Mouse (Mus musculus) cerebellum, adult 11 months (tissue): ENCODE data around the gene Cd209g.
A peak's percentile ranks its signal among the peaks of the same experiment; 100 is the strongest.
"Not testable (repeated sequence)": the region's sequence is repeated elsewhere in the genome, so short reads cannot be mapped to it uniquely, and the experiment has no call there.

ENCODE experiments used
- DNase-seq: peaks from one replicate; pipeline ENCODE4 v3.0.0; 2022

Gene Cd209g

DNA sequence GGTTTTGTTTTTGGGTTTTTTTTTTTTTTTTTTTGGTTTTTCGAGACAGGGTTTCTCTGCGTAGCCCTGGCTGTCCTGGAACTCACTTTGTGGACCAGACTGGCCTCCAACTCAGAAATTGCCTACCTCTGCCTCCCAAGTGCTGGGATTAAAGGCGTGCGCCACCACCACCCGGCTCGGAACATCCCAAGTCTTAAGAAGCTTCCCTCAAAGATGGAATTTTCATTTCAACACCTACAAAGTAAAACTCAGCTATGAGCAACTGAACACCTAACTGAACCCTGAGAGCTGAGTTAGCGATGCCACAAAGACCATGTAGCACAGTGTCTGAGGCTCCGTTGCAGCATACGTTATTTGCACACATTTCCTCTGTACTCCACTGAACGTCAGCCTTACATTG, at the start of gene Cd209g:
Cd209g (plus strand) TSS at position 301 of the 400 bp plus-strand sequence.
- DNase-seq = no peak

DNA sequence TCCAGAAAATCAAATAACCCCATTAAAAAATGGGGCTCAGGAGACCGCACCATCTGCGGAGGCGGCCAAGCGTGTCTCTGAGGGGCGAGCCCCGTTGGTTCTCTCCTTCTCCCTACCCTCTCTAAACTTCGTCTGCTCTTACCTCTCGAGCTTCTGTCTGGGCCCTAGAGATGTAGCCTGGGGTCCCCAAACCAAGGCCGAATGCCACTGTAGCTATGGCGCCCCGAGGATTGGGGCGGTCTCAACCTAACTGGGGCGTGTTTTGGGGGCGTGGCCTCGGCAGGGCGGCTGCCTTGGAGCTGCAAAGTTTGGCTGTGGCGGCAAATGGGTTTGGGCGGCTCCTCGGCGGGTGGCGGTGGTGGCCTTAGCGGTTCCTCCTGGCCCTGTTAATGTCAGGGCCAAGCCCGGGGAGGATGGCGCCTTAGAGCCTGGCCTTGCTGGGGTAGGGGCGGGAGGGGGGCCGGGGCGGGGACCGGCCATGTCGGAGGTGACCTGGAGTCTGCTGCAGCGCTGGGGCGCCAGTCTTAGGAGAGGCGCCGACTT, 46.6 kb upstream of the Cd209g start:
- not testable (repeated sequence) for DNase-seq

DNA sequence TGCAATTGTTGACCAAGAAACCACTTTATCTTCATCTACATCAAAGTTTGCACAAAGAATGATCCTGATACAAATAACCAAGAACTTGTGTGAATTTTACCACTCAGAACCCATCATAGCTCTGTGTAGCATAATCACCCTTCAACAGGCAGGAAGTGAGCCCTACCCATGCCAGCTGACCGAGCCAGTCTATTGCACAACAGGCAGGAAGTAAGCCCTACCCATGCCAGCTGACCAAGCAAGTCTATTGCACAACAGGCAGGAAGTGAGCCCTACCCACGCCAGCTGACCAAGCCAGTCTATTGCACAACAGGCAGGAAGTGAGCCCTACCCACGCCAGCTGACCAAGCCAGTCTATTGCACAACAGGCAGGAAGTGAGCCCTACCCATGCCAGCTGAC, 45.4 kb upstream of the Cd209g start:
- not testable (repeated sequence) for DNase-seq

DNA sequence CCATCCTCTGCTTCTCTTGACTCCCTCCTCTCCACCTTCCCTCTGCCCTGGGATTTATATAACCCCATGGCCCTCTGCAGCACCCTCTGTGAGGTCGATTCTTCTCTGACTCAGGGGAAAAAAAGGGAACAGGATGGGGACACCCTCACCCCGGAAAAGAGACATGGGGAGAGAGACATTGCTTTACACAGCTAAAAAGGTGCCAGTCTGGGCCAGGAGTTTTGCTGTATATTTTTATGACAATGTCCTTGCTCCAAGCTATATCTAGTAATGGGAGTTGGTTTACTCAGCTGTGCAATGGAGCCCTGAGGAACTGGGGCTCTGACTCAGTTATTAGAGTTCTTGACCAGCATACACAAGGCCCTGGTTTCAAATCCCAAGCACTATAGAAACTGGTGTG, 28.2 kb upstream of the Cd209g start, which contains the start of gene Cd209f:
Cd209f (minus strand) TSS at position 101 of the 400 bp plus-strand sequence.
- not testable (repeated sequence) for DNase-seq

DNA sequence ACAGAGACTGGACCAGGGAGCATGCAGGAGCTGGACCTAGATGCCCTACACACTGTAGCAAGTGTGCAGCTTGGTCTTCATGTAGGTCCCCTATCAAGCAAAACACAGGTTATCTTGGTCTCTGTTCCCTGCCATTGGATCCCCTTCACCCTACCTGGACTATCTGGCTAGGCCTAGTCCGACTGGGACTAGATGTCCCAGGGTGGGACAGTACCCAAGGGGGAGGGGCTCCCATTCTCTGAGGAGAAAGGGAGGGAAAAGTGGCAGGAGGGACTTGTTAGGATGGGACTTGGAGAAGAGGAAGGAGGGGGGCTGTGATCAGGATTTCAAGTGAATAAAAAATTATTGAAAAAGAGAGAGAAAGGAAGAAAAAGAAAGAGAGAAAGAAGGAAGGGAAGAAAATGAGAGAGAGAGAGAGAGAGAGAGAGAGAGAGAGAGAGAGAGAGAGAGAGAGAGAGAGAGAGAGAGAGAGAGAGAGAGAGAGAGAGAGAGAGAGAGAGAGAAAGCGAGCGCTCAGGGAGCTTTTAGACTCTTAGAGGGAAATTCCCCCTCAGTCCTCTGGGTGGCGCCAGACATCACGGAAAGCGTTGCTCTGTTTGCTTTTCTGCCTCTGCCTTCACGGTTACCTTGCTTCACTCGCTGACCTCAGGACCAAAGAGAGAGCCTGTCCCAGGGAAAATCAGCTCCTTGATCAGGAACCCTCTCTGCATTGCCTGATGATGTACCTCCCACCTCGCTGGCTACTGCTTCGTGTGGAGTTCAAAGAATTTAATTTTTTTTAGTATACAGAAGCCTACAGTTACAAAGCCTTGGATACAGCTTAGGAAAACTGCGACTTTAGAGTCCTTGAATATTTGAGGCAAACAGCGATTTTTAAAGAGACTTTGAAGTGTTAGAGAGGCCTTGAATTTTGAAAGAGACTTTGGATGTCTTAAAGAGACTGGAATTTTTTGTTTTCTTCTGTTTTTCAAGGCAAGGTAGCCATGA, 6.1 kb downstream of the Cd209g start:
- DNase-seq = peak; percentile 63

DNA sequence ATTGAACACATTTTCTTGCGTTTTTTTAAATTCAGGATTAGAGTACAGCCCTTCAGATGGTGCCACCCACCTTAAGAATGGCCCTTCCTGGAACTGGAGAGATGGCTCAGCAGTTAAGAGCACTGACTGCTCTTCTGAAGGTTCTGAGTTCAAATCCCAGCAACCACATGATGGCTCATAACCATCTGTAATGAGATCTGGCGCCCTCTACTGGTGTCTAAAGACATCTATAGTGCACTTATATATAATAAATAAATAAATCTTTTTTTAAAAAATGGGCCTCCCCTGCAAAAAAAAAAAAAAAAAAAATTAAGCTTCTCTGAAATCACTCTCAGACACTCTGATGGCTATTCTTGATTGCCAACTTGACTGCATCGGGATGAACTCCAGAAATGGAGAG, 7.8 kb downstream of the Cd209g start:
- no peak for DNase-seq

DNA sequence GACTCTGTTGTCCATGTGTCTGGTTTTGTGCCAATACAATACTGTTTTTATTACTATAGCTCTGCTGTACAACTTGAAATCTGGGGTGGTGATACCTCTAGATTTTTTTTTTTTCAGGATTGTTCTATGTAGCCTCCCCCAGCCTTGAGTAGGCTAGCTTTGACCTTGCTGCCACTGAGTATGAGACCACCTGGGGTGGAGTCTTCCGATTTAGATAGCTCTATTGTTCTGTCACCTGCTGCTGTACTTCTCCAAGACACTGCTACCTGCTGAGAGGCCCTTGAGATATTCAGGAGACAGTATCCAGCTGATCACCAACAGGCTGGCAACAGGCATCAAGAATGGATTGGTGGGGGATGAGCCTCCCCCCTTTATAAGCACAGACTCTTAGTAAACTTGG, 13.4 kb downstream of the Cd209g start:
- no peak for DNase-seq

DNA sequence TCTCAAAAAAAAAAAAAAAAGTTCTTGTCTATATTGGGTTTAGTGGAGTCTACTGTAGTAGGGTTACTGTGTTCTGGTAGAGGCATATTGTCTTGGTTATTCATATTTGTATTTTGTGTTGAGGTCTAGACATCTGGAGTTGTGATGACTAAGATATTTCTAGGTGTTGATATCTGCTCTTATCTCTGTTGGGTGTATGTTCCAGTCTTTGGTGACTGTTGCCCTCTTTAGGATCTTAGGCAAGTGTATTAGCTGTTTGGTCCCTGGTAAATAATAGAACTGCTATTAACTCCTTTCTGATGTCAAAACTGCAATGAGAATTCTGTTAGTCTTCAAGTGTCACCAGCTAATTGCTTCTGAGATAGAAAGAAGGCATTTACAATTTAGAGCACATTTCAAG, 21.0 kb downstream of the Cd209g start:
- DNase-seq = no peak

DNA sequence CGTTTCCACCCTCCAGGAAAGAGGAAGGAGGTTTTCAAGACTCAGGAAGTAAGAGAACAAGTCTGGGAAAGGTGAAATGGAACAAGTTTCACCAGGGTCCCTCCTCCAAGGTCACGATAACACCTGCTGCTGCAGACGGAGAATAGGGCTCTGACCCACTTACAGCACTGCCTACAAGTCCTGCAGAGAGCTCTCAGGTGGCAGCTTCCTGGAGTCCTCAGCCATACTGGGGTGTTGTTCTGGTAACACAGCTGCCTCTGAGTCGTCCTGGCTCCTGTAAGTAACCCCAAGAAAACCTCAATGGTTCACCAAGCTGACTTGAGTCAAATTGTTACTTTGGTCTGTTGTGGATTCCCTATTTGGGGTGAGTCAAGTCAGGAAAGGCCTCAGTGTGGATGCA, 28.9 kb downstream of the Cd209g start:
- DNase-seq = no peak

DNA sequence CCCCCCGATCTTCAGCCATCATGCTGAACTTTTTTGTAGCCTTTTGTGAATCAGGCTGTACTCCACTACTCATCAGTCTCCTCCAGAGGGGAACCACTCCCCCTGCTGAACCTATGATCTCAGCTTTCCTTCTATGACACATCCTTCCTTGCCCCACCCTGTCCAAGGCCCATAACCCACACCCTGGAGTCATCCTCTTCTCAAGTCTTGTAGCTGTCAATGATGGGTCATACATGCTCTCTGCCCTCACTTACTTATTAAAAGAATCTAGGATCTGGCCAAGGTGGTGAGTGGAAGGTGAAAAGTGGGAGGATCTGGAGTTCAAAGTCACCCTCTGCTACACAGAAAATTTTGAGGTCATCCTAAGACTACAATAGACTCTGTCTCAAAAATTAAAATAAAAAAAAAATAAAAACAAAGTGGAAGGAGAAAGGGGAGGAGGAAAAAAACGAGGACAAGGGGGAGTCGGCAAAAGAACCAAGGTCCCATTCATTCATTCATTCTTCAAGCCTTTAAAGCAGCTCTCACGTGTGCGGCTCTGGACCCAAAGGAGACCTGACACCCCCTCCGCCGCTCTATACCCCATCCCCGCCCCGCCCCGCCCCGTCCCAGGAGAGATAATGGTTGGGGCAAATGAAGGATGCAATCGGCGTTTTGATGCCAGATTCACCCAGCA, 31.4 kb downstream of the Cd209g start:
- peak; percentile 30 for DNase-seq

DNA sequence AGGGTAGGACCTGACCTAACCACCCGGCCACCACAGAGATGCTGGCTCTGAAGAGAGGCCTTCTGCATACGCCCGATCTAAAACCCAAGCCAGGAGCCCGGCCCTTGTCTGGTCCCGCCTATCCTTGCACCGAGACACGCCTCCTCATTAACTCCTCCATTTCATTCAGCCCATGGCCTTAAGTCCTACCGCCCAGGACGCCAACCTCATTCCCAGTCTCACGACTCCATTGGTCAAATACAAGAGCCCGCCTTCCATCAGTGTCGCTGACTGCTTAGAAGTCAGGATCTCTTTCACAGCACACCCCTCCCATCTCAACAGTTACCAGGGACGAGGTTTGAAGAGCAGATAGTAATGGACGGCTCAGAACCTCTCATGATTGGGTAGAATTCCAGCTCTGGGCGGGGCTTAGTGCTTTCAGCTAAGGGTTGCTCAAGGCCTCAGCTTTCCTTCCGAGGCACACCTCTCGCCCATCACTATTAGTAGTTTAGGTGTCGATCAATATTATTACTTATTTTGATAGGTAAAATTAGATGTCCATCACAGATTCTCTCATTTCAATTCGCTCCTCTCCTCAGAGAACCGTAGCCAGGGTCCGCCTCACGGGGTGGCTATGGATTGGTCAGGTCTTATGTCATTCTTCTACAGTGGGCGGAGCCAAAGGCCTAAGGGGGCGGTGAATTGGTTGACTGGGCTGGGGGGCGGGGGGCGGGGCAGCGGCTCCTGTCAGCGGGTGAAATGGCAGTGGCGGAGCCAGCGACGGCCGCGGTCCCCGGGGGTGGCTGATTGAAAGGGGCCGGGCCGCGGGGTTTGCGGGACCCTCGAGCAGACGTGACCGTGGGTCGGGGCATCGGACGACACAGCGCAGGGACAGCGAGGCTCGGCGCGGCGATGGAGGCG, 32.2 kb downstream of the Cd209g start, which contains the start of gene Evi5l:
Evi5l (plus strand) TSS at position 716 of the 900 bp plus-strand sequence.
- DNase-seq = peak; percentile 99

DNA sequence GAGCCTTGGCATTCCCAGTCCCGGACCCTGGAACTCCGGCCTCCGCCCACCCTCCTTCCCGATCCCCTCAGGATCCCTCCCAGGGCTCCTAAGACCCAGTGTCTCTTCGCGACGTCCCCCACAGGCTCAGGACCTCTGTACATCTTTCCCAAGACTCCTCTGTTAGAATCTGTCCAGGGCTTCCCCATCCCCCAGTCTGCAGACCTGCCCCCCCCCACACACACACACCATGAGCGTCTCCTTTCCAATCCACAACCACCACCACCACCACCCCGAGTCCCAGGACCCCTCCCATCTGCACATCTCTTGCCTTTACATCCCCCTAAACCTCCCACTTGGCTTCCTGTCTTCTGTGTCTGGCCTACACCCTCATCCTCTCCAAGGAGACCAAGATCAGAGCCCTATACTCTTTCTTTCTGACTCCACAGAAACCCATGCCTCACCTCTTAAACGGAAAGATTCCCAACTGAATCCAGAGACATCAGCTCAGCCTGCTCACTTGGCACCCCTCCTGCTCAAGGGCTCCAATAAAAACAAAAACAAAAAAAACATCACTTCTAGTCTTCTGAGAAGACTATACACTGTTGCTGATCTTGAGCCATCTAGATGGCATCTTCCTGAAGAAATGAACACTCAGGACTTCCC, 33.1 kb downstream of the Cd209g start:
- no peak for DNase-seq

DNA sequence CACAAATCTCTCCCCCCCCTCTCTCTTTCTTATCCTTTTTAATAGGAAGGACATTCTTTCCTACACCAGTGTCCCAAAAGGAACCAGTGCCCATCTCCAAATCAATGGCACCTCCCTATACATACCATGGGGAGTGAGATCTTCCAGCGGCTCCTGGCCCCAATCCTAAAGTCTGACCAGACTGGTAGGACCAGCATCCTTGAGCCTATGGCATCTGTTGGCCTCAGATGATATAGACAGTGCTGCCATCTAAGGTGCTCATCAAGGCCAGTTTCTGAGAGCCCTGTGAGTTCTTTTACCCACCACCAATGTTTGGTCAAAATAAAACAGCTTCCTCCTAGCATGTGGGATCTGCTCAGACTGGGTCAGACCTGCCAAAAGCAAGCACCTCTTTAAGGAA, 34.0 kb downstream of the Cd209g start:
- peak; percentile 19 for DNase-seq

DNA sequence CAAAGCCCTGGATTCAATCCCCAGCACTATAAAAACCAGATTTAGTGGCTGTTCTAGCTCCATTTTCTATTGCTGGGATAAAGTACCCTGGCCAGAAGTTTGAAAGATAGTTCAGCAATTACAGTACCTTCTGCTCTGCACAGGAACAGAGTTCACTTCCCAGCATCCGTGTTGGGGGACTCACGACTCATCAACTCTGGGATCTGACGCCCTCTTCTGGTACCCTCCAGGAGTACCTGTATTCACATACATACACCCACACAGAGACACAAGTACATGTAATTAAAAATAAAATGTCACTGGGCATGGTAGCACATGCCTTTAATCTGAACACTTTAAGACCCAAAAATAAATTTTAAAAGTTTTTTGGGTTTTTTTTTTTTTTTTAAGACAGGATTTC, 38.6 kb downstream of the Cd209g start:
- DNase-seq = no peak

DNA sequence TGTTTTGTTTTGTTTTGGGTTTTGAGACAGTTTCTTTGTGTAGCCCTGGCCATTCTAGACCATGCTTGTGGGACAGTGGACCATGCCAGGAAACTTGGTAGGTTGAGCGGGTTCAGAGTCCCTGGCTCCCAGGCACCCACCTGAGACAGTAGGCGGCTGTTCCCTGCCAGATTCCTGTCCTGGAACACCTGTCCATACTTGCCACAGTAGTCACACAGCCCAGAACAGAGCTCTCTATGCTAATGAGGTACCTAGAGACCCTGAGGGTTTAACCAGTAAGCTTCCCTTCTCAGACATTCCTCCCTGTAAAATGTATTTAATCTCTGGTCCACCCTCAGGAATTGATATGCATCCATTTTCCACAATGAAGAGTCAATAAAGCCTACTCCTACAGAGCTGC, 40.1 kb downstream of the Cd209g start:
- DNase-seq = no peak

DNA sequence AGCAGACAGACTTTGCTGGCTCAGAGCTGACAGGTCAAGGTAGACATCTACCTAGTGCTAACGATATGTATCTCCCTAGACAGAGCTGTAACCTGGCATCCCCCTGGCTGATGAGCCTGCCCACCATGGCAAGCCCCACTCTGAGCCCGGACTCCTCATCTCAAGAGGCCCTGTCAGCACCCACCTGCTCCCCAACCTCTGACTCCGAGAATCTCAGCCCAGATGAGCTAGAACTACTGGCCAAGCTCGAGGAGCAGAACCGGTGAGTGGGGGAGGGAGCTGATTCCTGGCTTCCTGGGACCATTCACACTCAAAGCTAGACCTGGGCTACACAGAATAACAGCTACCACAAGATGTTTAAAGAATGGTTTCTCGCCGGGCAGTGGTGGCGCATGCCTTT, 49.5 kb downstream of the Cd209g start:
- no peak for DNase-seq

DNA sequence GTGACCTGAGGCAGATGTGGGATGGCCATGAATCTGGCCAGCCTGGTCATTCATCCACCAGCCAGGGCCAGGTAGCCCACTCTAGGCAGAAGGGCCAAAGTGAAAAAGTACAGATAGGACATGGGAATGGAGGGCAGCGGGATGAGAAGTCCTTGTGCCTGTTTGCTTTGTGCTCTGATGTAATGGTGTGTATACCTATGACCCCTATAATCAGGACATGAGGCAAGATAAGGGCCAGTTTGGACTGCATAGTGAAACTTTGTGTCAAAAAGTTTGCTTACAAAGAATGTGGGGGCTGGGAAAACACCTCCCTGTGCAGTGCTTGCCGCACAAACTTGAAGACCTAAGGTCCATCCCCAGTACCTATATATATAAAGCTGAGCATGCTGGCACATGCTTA, 52.3 kb downstream of the Cd209g start:
- no peak for DNase-seq
